Mouse (Mus musculus) heart, adult 9 months (tissue): Measurements from ENCODE around the gene Ica1l.
"Not testable (repeated sequence)": the region's sequence is repeated elsewhere in the genome, so short reads cannot be mapped to it uniquely, and the experiment has no call there.

Experiments used
- DNase-seq, 2 experiments: peaks; one replicate each; pipeline ENCODE4 v3.0.0; 2022; ENCODE audit warnings: low spot score in 2 of 2

Gene Ica1l

DNA sequence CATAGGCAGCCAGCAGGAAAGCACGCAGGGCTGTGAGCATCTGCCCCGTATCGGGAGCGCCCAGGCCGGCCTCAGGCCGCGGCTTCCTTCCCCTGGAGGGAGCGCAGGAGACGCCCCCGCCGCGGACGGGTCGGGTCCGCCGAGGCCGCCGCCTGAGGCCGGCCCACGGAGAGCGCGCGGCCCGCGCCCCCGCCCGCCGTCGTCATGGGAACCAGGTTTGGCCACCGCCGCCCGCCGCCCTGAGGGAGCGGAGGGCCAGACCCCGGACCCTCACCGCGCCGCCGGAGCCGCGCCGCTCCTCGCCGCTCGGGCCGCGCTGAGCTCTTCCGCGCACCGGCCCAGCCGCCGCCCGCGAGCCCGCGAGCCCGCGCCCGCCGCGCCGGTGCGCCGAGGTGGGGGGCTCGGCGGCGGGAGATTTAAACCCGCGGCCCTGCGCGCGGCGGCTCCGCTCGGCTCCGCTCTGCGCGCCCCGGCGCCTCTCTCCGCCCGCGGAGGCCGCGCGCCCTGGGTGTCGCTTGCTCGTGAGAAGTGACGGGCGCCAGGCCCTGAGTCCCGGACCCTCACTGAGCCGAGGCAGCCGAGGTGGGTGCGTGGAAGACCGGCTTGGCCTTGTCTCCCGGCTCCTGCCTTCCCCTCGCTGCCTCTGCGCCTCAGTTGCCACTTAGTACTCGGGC lies at the start of gene Ica1l:
Ica1l (minus strand) TSS at position 389 of the 674 bp plus-strand sequence.
- peak; percentile 14 to 25 for DNase-seq

DNA sequence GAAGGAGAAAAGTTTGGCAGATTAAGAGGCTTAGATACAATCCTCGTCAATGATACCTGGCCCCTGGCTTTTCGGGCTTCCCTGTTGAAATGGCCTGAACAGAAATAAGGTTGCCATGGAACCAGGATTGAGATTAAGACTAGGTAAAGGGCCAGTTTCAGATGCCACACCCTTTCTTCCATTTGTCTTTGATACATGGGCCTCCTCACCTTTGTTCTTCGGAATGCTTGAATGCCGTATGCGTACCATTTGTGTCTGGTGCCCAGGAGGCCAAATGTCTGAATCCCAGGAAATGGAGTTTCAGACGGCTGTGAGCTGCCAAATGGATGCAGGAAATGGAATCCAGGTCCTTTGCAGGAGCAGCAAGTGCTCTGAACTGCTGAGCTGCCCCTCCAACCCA lies 33.4 kb upstream of the Ica1l start:
- no peak for DNase-seq

DNA sequence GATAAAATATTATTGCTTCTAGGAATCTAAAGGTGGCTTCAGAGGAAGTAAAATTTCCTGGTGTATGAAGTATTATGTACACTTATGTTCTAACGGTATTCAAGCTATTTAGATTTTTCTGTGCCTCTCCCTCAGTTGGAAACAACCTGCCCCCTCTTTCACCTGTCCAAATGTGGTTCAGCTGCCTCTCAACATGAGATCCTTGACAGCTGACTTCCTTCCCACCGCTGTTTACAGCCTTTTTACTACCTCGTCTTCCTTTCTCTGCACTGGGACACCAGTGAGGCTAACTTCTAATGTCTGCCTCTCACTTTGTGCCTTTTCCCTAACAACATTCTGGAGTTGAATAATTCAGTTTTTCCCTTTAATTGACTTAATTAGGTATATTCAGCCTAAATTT lies 32.6 kb upstream of the Ica1l start:
- DNase-seq: no peak

DNA sequence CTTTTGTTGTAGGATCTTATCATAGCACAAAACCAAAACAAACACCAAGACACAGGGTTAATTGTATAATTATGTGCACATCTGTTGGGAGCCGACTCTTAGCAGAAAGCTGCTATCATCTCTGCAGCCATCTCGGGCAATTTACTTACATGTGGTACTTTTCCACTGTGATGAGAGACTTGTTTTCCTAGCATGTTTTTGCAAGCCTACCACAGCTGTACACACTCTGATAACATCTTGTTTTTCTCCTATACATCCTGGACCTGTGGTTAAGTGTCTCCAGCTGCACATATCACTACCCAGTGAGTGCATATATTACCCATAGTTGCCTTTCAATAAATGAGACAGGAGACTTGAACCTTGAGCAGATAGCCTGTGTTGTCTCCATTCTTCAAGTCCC lies 32.0 kb upstream of the Ica1l start:
- no peak for DNase-seq

DNA sequence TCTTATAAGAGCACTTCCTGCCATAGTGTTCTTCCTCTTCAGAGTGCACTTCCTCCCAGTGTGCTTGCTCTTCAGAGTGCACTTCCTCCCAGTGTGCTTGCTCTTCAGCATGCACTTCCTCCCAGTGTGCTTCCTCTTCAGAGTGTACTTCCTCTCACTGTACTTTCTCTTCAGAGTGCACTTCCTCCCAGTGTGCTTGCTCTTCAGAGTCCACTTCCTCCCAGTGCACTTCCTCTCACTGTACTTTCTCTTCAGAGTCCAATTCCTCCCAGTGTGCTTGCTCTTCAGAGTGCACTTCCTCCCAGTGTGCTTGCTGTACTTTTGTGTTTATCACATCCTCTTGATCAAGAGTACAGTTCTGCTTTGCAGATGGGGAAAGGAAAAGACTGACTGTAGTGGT lies 27.7 kb upstream of the Ica1l start:
- not testable (repeated sequence) for DNase-seq

DNA sequence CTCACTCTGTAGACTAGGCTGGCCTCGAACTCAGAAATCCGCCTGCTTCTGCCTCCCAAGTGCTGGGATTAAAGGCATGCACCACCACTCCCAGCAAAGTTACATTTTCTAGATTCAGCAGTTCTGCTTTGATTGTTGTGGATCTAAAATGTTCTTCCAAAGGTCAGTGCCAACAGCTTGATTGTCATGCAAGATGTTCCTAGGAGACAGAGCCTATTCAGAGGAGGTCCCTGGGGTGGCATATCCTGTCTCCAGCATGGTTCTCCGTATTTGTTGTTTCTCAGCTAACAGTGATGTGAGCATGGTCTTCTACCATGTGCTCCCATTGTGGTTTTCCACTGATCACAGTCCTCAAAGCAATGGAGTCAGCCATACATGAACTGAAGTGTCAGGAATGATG lies 13.3 kb upstream of the Ica1l start:
- DNase-seq: no peak

DNA sequence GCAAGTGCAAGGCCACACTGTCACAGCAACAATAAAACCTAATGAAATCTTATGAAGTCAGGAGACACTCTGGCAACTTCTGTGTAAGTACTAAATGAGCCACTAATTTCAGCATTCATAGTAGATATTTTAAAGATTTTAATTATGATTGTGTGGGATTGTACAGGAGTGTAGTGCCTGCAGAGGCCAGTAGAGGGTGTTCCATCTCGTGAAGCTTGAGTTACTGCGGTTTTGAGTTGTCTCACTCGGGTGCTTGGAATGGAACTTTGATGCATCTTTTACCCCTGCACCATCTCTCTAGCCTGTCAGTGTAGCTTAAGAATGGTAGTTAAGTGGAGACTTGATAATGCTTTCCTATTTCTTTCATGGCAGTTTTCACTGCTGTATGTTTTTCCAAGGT lies 11.7 kb upstream of the Ica1l start:
- no peak for DNase-seq

DNA sequence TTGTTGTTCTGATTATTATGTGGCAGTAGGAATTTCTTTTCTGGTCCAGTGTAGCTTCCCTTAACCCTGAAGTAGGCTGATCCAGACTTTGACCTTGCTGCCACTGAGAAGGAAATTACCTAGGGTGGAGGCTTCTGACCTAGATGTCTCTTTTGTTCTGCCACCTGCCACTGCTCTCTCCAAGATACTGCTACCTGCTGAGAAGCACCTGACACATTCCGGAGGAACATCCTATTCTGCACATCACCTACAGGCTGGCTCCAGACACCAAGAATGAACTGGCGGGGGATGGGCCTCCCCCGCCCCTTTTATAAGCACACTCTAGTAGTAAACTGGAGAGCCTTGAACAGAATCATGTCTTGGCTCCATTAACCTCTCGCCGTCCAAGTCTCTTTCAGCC lies 4.5 kb upstream of the Ica1l start:
- DNase-seq: not testable (repeated sequence)

DNA sequence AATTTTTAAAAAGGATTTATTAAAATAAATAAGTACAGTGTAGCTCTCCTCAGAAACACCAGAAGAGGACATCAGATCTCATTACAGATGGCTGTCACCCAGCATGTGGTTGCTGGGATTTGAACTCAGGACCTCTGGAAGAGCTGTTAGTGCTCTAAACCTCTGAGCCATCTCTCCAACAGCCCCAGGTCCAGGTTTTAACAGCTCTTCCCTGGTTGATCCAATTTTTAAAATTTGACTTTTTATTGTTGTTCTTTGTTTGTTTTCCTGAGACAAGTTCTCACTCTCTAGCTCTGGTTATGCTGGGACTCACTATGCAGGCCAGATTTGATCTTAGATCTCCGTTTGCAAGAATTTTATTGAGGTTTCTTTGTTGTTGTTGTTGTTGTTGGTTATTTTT lies 1.6 kb upstream of the Ica1l start:
- DNase-seq: no peak

DNA sequence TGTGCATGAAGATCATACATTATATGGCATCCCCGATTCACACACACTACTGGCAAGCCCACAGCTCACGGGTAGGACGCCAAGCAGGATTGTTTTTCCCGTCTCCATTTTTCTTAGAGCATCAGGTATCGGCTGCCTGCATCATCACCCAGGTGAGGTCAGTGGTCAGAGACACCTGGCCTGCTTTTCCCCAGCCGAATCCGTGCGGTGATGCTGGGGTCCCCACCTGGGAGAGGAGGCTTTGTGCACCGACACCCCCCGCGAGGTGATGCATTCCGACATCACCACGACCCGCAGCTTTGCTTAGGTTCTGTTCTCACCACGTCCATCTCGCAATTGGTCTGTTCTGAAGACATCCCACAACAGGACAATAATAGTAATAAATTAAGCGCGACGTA lies 587 bp downstream of the Ica1l start:
- no peak for DNase-seq

DNA sequence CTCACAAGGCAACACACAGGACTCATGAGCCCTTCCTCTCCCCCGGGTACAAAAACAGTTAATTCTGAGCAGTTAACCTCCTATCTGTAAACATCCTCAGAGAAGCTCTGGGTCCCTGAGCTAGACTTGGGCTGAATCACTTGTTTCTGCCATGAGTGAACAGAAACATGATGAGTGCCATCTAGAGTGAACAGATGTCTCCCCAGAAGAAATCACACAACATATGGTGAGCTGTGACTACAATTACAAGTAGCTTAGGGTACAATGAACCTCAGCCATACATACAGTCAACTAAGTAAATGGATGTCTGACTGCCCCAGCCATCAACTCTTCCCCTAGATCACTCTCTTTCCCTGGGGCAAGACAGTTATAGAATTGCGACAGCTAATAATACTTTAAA lies 7.9 kb downstream of the Ica1l start:
- no peak for DNase-seq

DNA sequence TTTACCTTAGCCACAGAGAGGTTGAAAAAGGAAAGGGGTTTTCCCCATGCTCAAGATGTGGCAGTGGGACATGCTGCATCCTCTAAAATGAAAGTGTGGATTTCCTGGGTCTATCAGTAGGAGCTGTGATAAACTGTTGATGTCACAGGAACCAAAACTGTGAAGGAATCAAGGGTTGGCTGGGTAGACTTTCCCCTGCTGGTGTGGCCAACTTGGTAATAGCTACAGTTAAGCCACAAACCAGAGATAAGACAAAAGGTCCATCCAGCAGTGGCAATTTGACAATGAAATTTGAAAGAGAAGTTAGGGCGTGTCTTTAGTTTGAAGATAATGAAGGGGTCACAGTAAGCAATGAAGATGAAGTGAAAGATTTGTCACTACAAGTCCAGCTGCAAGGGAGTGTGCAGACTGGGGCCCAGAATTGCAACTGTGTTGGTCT lies 25.9 kb downstream of the Ica1l start:
- DNase-seq: no peak

DNA sequence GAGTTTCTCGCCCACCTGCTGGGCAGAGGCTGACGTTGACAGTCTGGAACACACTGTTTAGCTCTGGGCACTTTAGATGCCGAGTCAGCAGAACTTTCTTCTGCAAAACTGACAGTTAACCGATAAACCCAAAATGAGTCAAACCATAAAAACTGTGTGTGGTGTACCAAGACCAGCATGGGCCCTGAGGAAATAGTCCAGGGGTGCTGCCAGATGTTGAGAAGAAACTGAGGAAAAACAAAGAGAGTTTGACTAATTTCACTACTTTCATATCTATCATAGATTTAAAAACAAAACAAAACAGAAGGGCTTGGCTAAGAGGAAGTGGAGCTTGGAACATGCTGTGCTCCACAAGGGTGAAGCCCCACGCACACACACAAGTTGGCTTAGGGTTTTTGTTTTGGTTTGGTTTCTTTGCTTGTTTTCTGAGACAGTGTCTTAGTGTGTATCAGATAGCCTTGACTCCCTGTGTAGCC lies 26.8 kb downstream of the Ica1l start:
- peak; percentile 7 to 41 for DNase-seq

DNA sequence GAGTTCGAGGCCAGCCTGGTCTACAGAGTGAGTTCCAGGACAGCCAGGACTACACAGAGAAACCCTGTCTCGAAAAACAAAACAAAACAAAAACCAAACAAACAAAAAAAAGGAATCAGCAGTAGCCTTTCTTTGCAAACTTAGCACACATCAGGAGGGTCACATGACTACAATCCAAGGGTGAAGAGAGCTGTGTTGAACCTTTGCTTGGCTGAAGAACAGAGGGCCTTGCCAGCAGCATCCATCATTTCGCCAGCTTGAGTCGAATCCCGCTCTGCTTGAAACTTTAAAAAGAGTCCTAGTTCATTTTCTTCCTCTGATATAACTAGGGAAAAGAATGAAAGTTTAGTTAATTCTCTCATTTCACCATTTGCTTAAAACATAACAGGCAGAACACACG lies 27.5 kb downstream of the Ica1l start:
- no peak for DNase-seq

DNA sequence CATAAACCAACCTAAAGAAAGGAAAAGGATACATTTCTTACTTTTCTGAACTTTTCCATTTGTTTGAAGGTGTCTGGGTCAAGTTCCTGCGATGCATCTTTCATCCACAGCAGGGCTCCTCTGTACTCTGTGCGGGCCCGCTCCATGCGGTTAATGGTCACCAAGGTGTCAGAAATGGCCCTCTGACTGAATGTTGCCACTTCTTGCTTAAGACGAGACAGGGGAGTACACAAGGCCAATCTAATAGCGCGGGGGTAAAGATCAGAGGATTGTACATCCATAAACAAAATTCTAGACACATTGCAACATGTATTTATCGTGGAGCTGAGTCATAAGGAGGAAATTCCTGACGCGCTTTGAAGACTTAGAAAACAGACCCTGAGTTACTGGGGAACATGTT lies 29.2 kb downstream of the Ica1l start:
- DNase-seq: no peak

DNA sequence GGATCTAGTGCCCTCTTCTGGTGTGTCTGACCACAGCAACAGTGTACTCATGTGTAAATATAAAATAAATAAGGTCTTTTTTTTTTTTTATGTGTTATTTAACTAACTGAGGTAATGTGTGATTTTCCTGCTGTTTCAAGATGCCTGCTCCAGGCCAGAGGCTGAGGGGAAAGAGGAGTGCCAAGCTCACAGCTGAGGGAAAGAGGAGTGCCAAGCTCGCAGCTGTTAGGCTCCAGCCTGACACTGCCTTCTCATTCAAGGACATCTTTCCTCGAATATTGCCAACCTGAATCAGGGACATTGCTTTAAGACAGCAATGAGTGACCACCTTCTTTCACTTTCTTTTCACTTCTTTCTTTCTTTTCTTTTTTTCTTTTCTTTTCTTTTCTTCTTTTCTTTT lies 34.2 kb downstream of the Ica1l start:
- no peak for DNase-seq

DNA sequence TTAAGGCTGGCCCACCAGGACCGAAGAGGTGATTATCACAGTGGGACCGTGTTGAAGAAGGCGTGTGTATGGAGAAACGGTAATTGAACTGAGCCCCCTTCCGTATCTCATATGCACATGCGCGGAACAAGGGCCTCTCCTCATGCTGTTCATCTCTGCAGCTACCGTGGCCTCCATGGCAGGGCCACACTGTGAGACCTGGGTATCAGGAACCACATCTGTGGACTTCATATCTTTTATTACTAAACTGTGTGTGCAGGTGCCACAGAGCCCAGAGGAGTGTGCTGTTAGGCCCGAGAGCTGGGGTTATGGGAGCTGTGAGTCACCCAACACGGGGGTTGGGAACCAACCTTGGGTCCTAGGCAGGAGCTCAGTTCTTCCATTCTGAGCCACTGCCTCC lies 35.6 kb downstream of the Ica1l start:
- DNase-seq: no peak

DNA sequence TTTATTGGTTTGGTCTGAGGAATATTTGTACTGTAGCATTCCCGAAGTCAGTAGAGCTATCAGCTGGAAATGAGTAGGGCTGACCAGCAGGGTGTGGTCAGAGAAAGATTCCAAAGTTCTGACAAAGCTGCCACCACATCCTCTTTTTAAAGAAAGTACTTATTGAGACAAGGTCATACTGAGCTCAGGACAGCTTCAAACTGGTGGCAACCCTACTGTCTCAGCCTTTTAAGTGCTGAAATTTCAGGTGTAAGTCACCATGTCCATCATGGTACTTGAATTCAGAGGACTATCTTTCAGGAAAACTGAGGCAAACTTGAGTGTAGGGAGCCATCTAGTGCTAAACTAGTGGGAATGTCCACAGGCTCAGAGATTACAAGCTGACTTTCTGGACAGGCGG lies 42.7 kb downstream of the Ica1l start:
- peak; percentile 22 to 28 for DNase-seq

DNA sequence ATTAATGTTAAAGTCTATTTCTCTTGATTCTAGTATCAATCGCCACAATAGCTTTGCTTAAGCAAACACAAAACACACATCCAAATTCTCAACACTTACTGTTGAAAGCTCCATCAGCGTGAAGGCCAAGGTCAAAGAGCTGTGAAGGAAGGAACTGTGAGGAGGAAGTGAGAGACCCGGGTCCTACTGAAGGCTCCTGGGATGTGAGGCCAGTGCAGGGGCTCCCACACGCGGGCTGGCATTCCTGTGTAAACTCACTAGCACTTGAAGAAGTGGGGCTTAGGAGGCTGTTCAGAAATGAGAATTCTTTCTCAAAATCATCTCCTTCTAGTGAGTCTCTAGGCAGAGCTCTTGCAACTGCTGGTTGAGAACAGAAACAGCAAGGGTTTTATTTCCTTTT lies 45.6 kb downstream of the Ica1l start:
- no peak for DNase-seq

DNA sequence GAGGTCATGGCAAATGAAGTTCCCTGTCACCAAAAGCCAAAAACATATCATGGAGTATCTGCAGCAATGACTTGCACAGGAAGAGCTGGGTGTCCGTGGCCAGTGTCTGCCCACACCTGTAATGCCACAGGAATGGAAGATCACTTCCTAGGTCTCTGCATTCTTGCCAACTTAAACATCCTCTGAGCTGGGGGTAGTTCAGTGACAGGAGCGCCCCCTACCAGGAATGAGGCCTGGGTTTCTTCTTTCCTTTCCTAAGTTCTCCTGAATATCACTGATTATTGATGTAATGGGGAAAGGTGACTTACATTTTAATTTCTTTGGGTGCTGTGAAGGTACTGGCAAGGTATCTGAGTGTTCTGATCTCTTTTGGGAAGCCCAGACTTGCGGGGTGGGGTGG lies 47.3 kb downstream of the Ica1l start:
- DNase-seq: no peak

DNA sequence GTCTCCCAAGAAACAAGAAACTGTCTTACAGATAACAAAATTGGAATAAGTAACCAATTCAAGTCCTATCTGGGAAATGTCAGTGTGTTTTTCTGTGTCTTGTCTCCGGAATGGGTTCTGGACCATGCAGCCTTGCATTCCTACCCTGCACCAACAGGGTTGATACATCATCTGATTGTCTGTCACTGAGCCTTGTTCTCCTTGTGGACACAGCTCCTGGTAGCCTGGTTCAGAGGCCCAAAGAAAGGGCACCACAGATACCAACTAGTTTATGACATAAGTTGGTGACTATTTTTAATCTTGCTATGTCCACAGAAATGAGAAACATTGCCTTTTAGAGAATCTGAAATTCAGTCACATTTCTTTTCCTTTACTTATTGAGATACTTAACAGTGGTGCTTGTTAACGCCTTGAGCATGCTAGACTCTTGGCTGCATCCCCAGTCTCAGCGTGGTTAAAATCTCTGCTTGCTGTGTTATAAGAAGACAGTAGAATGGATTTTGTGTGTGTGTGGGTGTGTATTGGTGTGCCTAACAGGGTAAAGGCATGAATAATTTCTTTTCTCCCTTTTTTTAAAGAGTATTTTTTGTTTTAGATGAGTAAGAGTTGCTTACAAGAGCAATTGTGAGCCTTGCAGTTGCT lies 55.5 kb downstream of the Ica1l start:
- no peak for DNase-seq

DNA sequence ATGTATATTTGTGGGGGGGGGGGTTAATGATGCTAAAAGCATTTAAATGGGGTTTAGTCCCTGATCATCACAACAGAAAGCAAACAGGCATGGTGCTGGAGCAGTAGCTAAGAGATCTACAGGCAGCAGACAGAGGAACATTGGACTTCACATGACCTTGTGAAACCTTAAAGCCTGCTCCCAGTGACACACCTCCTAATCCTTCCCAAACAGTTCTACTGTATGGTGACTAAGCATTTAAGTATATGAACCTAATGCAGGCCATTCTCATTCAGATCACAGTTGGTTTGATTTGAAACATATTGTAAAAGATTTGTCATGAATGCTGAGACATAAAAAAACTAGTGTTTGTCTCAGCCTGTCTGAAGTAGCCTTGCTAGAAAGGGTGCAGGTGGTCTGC lies 56.4 kb downstream of the Ica1l start:
- no peak for DNase-seq

DNA sequence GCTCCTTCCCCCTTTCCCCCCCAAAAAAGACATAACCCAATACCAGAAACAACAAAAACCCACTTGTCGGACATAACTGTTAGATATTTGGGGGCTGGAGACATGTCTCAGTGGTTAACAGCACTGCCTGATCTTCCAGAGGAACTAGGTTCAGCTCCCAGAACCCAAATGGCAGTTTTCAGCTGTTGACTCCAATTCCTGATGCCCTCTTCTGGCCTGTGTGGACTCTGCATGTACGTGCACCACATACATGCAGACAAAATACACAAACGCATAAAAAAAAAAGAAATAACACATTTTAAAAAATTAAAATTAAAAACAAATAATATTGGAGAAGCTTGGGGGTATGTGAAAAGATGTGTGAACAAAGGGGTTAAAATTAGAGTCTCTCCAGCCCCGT lies 75.7 kb downstream of the Ica1l start:
- peak in 1 of 2 experiments; percentile 10 for DNase-seq
